Mouse (Mus musculus) kidney, embryonic 14.5 days (tissue): ENCODE results near the gene Col4a3bp. TPM values are rescaled to one million over a fixed set of nuclear protein-coding genes. Genes with fewer than 3 reads are reported as not detected.

Experiments
- ATAC-seq: fragments of 200-750 bp; cut with Nextera tagmentation; 2 replicates; pipeline ENCODE4 v1.8.0; 2017; ENCODE audit warnings: moderate number of reproducible peaks, mild to moderate bottlenecking, moderate TSS enrichment, moderate library complexity; ENCODE audit not compliant: low FRiP score, low TSS enrichment
- H3K27ac ChIP-seq: fragments of 300-500 bp; sonication (generic); 2 replicates; pipeline ENCODE4 v1.5.1; 2014; ENCODE audit warnings: low read depth, mild to moderate bottlenecking, low read length, moderate library complexity, mixed read lengths
- H3K27me3 ChIP-seq: fragments of 300-500 bp; sonication (generic); 2 replicates; pipeline ENCODE4 v1.6.1; 2014; ENCODE audit warnings: mild to moderate bottlenecking, low read length; ENCODE audit not compliant: control insufficient read depth, insufficient read depth
- H3K36me3 ChIP-seq: fragments of 300-500 bp; sonication (generic); 2 replicates; pipeline ENCODE4 v1.6.1; 2014; ENCODE audit warnings: low read length, mixed read lengths; ENCODE audit not compliant: control insufficient read depth, insufficient read depth
- H3K4me1 ChIP-seq: fragments of 300-500 bp; sonication (generic); 2 replicates; pipeline ENCODE4 v1.6.1; 2014; ENCODE audit warnings: low read length, mixed read lengths; ENCODE audit not compliant: control insufficient read depth, insufficient read depth
- H3K4me2 ChIP-seq: fragments of 300-500 bp; sonication (generic); replicated peaks from 2 replicates; pipeline ENCODE4 v1.6.1; 2014; ENCODE audit warnings: low read depth, mild to moderate bottlenecking, low read length
- H3K4me3 ChIP-seq: fragments of 300-500 bp; sonication (generic); 2 replicates; pipeline ENCODE4 v1.5.1; 2014; ENCODE audit warnings: mild to moderate bottlenecking, low read length
- H3K9ac ChIP-seq: fragments of 300-500 bp; sonication (generic); 2 replicates; pipeline ENCODE4 v1.6.1; 2014; ENCODE audit warnings: low read depth, mild to moderate bottlenecking, low read length, moderate library complexity
- H3K9me3 ChIP-seq: fragments of 300-500 bp; sonication (generic); 2 replicates; pipeline ENCODE4 v1.6.1; 2016; ENCODE audit warnings: low read length; ENCODE audit not compliant: control insufficient read depth
- WGBS: fragments of 180-500 bp; shearing (Covaris S2); extraction: QIAGEN DNeasy Blood & Tissue Kit; methylation state at CpG from one replicate; pipeline ENCODE4 v1.1.7; 2014; 5-methylcytosine and 5-hydroxymethylcytosine counted together
- polyA plus RNA-seq: library from polyadenylated mRNA; unstranded; fragments of >200 nt; fragmentation: Nextera tagmentation; extraction: Ambion mirVana; gene quantifications from 2 replicates; pipeline ENCODE4 v1.2.1, GENCODE M21; 2014

Gene Col4a3bp
- polyA plus RNA-seq, 1 experiment from 2014 or later, result 13.4 TPM

- H3K27ac ChIP-seq, result no peak overlapping the region
- no peaks in the 10 kb centered on the region for H3K36me3 ChIP-seq
- WGBS, result 96% methylated on average over 5 of the region's 5 CpGs
- no peak for ATAC-seq
- no peak overlapping the region for H3K4me2 ChIP-seq
- no peak overlapping the region for H3K4me3 ChIP-seq
- H3K4me1 ChIP-seq, result no peaks in the 10 kb centered on the region
- H3K9ac ChIP-seq, result no peak overlapping the region
- no peaks in the 10 kb centered on the region for H3K27me3 ChIP-seq
- H3K9me3 ChIP-seq, result no peaks in the 10 kb centered on the region
These were observed 44.1 kb downstream of the Col4a3bp start for GRCm38 (mm10) chr13:96586540-96586939.

DNA sequence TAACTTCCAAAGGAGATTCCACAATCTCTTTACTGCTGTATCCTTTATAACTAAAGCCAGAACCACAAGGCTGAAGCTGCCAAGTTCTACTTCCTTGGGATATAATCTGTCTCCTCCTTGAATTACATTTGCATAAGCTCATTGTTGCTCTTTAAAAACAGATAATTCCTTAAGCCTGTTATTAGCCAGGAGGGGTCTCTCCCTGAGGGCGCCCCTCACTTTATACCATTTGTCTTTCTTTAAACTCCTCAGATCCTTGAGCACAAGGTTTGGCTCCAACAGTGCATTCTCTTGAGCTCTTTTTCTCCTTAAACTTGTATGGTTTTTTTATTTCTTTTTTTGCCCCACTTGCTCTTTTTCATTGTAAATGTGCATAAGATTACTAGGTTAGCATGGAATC is 46.2 kb downstream of the Col4a3bp start:
- Histone ChIP-seq H3K4me3 (no peak overlapping the region), H3K36me3 (no peaks in the 10 kb centered on the region), H3K27ac (no peak overlapping the region), H3K4me1 (no peaks in the 10 kb centered on the region), H3K4me2 (no peak overlapping the region), H3K27me3 (no peaks in the 10 kb centered on the region), H3K9ac (no peak overlapping the region), H3K9me3 (no peaks in the 10 kb centered on the region)
- ATAC-seq, result no peak
- WGBS, result 90% methylated on average over 1 of the region's 1 CpGs

- 13% methylated on average over 1 of the region's 1 CpGs for WGBS
- 0 out of 2 replicates have a peak, but pooled peaks have one; percentile 64 for ATAC-seq
These were observed 51.2 kb downstream of the Col4a3bp start for GRCm38 (mm10) chr13:96593621-96594020.

GRCm38 (mm10) chr13:96594070-96594469 is 51.7 kb downstream of the Col4a3bp start:
- no peaks in the 10 kb centered on the region for H3K27me3 ChIP-seq
- 82% methylated on average over 4 of the region's 4 CpGs for WGBS
- no peak overlapping the region for H3K27ac ChIP-seq
- H3K4me2 ChIP-seq, result no peak overlapping the region
- no peak for ATAC-seq
- no peak overlapping the region for H3K9ac ChIP-seq
- peaks cover 3% of the 10 kb centered on the region; the same call in 1 of the 2 replicates for H3K36me3 ChIP-seq
- no peaks in the 10 kb centered on the region for H3K9me3 ChIP-seq
- H3K4me1 ChIP-seq, result no peaks in the 10 kb centered on the region
- no peak overlapping the region for H3K4me3 ChIP-seq

More at GRCm38 (mm10) chr13:96593621-96594020, 51.2 kb downstream of the Col4a3bp start:
- no peaks in the 10 kb centered on the region for H3K4me1 ChIP-seq
- H3K4me2 ChIP-seq, result no peak overlapping the region
- H3K27ac ChIP-seq, result no peak overlapping the region
- H3K9ac ChIP-seq, result no peak overlapping the region
- H3K9me3 ChIP-seq, result no peaks in the 10 kb centered on the region
- H3K4me3 ChIP-seq, result no peak overlapping the region
- H3K27me3 ChIP-seq, result no peaks in the 10 kb centered on the region
- H3K36me3 ChIP-seq, result peaks cover 3% of the 10 kb centered on the region; the same call in 1 of the 2 replicates

GRCm38 (mm10) chr13:96599182-96599581 is 56.8 kb downstream of the Col4a3bp start:
- no peak for ATAC-seq
- Histone ChIP-seq H3K4me1 (no peaks in the 10 kb centered on the region), H3K9ac (no peak overlapping the region), H3K4me2 (no peak overlapping the region), H3K27me3 (no peaks in the 10 kb centered on the region), H3K4me3 (no peak overlapping the region), H3K27ac (no peak overlapping the region), H3K36me3 (peaks cover 10% of the 10 kb centered on the region; the same call in 1 of the 2 replicates), H3K9me3 (no peaks in the 10 kb centered on the region)
- WGBS, result 92% methylated on average over 9 of the region's 9 CpGs

DNA sequence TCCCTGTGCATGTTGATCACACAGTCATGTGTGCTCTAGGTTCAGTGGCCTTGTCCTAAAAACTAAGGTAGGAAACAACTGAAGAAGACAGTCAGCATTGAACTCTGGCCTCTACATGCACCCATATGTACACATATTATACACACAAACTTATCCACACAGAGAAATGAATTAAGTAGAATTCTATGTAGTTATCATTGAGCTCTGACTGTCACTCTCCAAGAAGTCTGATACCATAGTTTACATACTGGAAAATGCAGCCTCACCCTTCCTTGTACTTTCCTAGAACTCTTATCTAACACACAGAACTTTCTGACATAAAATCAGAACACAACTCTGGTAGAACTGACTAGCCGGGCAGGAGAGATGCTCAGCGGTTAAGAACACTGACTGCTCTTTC is 61.8 kb downstream of the Col4a3bp start:
- H3K27ac ChIP-seq, result no peak overlapping the region
- no peaks in the 10 kb centered on the region for H3K4me1 ChIP-seq
- no peak overlapping the region for H3K4me3 ChIP-seq
- 95% methylated on average over 2 of the region's 2 CpGs for WGBS
- ATAC-seq, result no peak
- H3K9me3 ChIP-seq, result no peaks in the 10 kb centered on the region
- no peak overlapping the region for H3K9ac ChIP-seq
- H3K4me2 ChIP-seq, result no peak overlapping the region
- H3K36me3 ChIP-seq, result peaks cover 12% of the 10 kb centered on the region; the same call in 1 of the 2 replicates
- H3K27me3 ChIP-seq, result no peaks in the 10 kb centered on the region

- Histone ChIP-seq H3K36me3 (peaks cover 14% of the 10 kb centered on the region), H3K9ac (no peak overlapping the region), H3K9me3 (no peaks in the 10 kb centered on the region), H3K27ac (no peak overlapping the region), H3K27me3 (no peaks in the 10 kb centered on the region), H3K4me1 (no peaks in the 10 kb centered on the region), H3K4me3 (no peak overlapping the region), H3K4me2 (no peak overlapping the region)
- no peak for ATAC-seq
- 89% methylated on average over 3 of the region's 3 CpGs for WGBS
These were observed 72.2 kb downstream of the Col4a3bp start for GRCm38 (mm10) chr13:96614615-96615014.

DNA sequence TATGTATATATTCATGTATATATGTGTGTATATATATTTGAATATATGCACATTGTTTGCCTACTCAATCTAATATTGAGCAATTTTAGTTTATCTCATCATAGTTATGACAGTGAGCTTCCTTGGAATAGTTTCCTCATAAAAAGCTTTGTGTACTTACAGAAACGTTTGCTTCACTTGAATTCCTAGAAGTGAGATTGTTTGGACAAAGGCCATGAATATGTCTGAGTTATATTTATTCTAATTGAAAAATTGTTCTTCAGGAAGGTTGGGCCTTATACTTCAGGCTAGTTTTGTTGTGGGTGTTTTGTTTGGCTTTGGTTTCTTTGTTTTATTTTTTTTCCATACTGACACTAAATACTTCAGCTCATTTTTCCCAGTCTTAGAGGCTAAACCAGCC is 78.5 kb downstream of the Col4a3bp start:
- H3K36me3 ChIP-seq, result peaks cover 9% of the 10 kb centered on the region
- no peak overlapping the region for H3K4me2 ChIP-seq
- WGBS, result 44% methylated on average over 1 of the region's 1 CpGs
- no peaks in the 10 kb centered on the region for H3K27me3 ChIP-seq
- H3K4me3 ChIP-seq, result no peak overlapping the region
- ATAC-seq, result no peak
- no peak overlapping the region for H3K27ac ChIP-seq
- H3K4me1 ChIP-seq, result no peaks in the 10 kb centered on the region
- no peaks in the 10 kb centered on the region for H3K9me3 ChIP-seq
- H3K9ac ChIP-seq, result no peak overlapping the region

DNA sequence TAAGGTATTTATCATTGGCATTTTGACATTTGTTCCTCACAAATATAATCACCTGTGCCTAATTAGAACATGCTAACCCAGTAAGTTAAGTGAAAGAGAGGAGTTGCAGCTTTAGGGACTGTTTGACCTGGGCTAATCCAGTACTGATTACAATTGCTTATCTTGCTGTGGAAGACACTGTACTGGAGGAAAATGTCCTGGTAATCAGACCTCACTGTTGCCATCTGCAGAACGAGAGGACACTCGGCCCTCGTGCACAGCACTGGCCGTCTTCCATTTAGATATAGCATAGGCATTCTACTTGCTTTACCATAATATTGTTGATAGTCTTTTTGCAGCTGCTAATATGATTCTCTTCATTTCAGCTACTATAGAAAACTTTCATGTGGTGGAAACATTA is 88.0 kb downstream of the Col4a3bp start:
- Histone ChIP-seq H3K4me1 (no peaks in the 10 kb centered on the region), H3K27ac (no peak overlapping the region), H3K27me3 (no peaks in the 10 kb centered on the region), H3K9ac (no peak overlapping the region), H3K36me3 (peaks cover 33% of the 10 kb centered on the region), H3K4me3 (no peak overlapping the region), H3K4me2 (no peak overlapping the region), H3K9me3 (no peaks in the 10 kb centered on the region)
- no peak for ATAC-seq
- 95% methylated on average over 4 of the region's 4 CpGs for WGBS
